In genomic region chr17:50116980-50117379, GRCm38 (mm10) we compare ENCODE assay signal across 20 mouse cellular contexts.
DNase-seq lines count a peak whose midpoint lies in the region; ATAC-seq lines count a peak whose summit lies in the region.
"Had no signal": no experiment of that assay in that cellular context is flagged by ENCODE, and none has a peak within 500 bp of the region (broad histone marks: within the 10 kb centered on the region; RNA-seq: fewer than 3 reads in every experiment).

No protein-coding gene starts in this region.

- DNase-seq in heart, adult 11 months, result peak; percentile 97
- DNase-seq in heart, postnatal 36 days, result no peak
- peak; percentile 64 for DNase-seq in kidney, adult 9 months
- DNase-seq in kidney, postnatal 25 days, result peak; percentile 45 to 55
- DNase-seq in cerebellum, adult 11 months, result no peak
- DNase-seq in frontal cortex, postnatal 25 days (ENCODE audit: low spot score in 2 of 2), result no peak
- DNase-seq: adrenal gland, postnatal 10 days; B cell, adult 2 months; cerebellum, adult 8-10 months; embryo, embryonic 11 days; liver, postnatal 0 days; right cerebral cortex, postnatal 4 days; thymus, adult 18-20 months had no signal

- H3K27ac ChIP-seq in kidney, embryonic 16.5 days (ENCODE audit: low read length), result no peak overlapping the region
- H3K27ac ChIP-seq in brown adipose tissue, adult 24 weeks (replicated peaks; ENCODE audit: low read depth, low read length), result peak overlapping the region; percentile 73
- H3K27ac ChIP-seq: layer of hippocampus, adult 2 months; limb, embryonic 15.5 days had no signal

- no peaks in the 10 kb centered on the region for H3K36me3 ChIP-seq in kidney, embryonic 16.5 days (ENCODE audit: insufficient read depth, low read length)
- H3K36me3 ChIP-seq: limb, embryonic 15.5 days had no signal

- no peak overlapping the region for H3K4me3 ChIP-seq in kidney, embryonic 16.5 days (ENCODE audit: low read length)
- no peak overlapping the region for H3K4me3 ChIP-seq in brown adipose tissue, adult 24 weeks (ENCODE audit: insufficient read depth, low read depth, low read length)
- H3K4me3 ChIP-seq: layer of hippocampus, adult 2 months; limb, embryonic 15.5 days had no signal

- ATAC-seq in kidney, embryonic 16.5 days (ENCODE audit: low FRiP score, low TSS enrichment), result no peak
- ATAC-seq: forebrain, embryonic 14.5 days; inflammation-experienced regulatory T-cells, adult 6 months; liver, postnatal 0 days; midbrain, embryonic 16.5 days had no signal

- intact Hi-C loops in heart, postnatal 36 days (cut with DNase I), result loop anchor here (2.0 kb wide), 1 partner anchor 18 kb away; no protein-coding TSS in a partner anchor

- 76% methylated on average over 3 of the region's 3 CpGs for WGBS in kidney, embryonic 16.5 days

- no peaks in the 10 kb centered on the region for H3K27me3 ChIP-seq in kidney, embryonic 16.5 days (ENCODE audit: insufficient read depth, low read length)
- H3K27me3 ChIP-seq: limb, embryonic 15.5 days had no signal

- no peak overlapping the region for H3K4me2 ChIP-seq in kidney, embryonic 16.5 days (replicated peaks; ENCODE audit: low read depth, low read length)
- H3K4me2 ChIP-seq: limb, embryonic 15.5 days had no signal

- H3K9ac ChIP-seq in kidney, embryonic 16.5 days (replicated peaks; ENCODE audit: low read length), result no peak overlapping the region
- H3K9ac ChIP-seq: limb, embryonic 15.5 days; liver, postnatal 0 days had no signal

- no peaks in the 10 kb centered on the region for H3K4me1 ChIP-seq in kidney, embryonic 16.5 days (ENCODE audit: insufficient read depth, low read length)
- H3K4me1 ChIP-seq in brown adipose tissue, adult 24 weeks (ENCODE audit: control insufficient read depth, insufficient read depth, insufficient read length, low read length), result peaks cover 21% of the 10 kb centered on the region
- H3K4me1 ChIP-seq: limb, embryonic 15.5 days had no signal

- H3K9me3 ChIP-seq in kidney, embryonic 16.5 days (ENCODE audit: low read length), result no peaks in the 10 kb centered on the region
- H3K9me3 ChIP-seq: limb, embryonic 15.5 days had no signal

Comparison
In these comparisons a context has a peak if more than half of its experiments do, and no peak if none do; other contexts are left out.
1. DNase-seq: peak in heart, adult 11 months (single experiment), kidney, adult 9 months (single experiment) and kidney, postnatal 25 days (2 of 2); none in heart, postnatal 36 days (0 of 2), cerebellum, adult 11 months (single experiment) and frontal cortex, postnatal 25 days (0 of 2).